Mouse (Mus musculus) splenic B cell, adult 2 months (primary cell): ENCODE data around the gene Gm20924.
"Not testable (repeated sequence)": the region's sequence is repeated elsewhere in the genome, so short reads cannot be mapped to it uniquely, and the experiment has no call there.

Experiments used
- DNase-seq: peaks from one replicate; pipeline ENCODE4 v3.0.0-alpha.2; 2011; ENCODE audit warnings: low read depth, low spot score
- H3K27me3 ChIP-seq: 2 replicates; pipeline ENCODE4 v1.6.1; 2012; ENCODE audit warnings: mild to moderate bottlenecking, low read length, moderate library complexity, mixed read lengths; ENCODE audit not compliant: control insufficient read depth, poor library complexity, insufficient read depth, severe bottlenecking
- H3K36me3 ChIP-seq: 2 replicates; pipeline ENCODE4 v1.6.1; 2012; ENCODE audit warnings: mild to moderate bottlenecking, low read length, moderate library complexity, mixed read lengths; ENCODE audit not compliant: control insufficient read depth, poor library complexity, insufficient read depth, severe bottlenecking

Gene Gm20924

DNA sequence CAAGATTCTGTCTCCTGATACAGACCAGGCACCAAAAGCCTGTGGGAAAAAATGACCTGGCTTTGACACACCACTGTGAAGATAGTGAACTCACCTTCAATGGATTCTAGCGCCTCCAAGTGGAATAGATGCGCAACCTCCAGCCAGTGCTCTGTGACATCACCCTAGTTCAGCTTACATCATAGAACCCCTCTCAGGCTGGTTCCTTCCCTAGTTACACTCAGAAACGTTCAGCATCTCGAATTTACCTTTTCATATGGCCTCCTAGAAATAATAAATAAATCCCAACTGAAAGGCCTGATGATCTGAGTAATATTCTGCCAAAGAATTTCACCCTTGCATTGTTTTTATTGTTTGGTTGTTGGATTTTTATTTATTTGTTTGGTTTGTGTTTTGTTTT is at the start of gene Gm20924:
Gene Gm20924, minus strand, starts transcription at position 101 of the 400 bp plus-strand sequence.
- not testable (repeated sequence) for H3K36me3 ChIP-seq, DNase-seq, H3K27me3 ChIP-seq
